ENCODE assay signal across 32 mouse cellular contexts in genomic region chr14:71642536-71642935, GRCm38 (mm10).
"Had no signal": no experiment of that assay in that cellular context is flagged by ENCODE, and none has a peak within 500 bp of the region (broad histone marks: within the 10 kb centered on the region; RNA-seq: fewer than 3 reads in every experiment).

No protein-coding gene starts in this region.

- ATAC-seq: liver, embryonic 12.5 days; liver, postnatal 0 days; lung, postnatal 0 days; midbrain, embryonic 13.5 days; midbrain, embryonic 15.5 days; midbrain, embryonic 16.5 days had no signal

- DNase-seq: left cerebral cortex, postnatal 4 days; liver; liver, embryonic 13.5 days; liver, postnatal 0 days; lung, adult 18-20 months; lung, adult 2 months; lung, embryonic 14.5 days; lung, postnatal 10 days; lung, postnatal 14 days; lung, postnatal 36 days; lung, postnatal 4 days; midbrain, embryonic 14.5 days had no signal

- H3K9me3 ChIP-seq: limb, embryonic 10.5 days; limb, embryonic 12.5 days; limb, embryonic 13.5 days; limb, embryonic 15.5 days; liver, embryonic 12.5 days; liver, embryonic 13.5 days; liver, embryonic 15.5 days; lung, embryonic 15.5 days; megakaryocyte, embryonic 14.5 days; midbrain, embryonic 10.5 days; midbrain, embryonic 12.5 days; midbrain, embryonic 13.5 days; midbrain, embryonic 15.5 days; neural tube, embryonic 12.5 days had no signal

- H3K27me3 ChIP-seq: limb, embryonic 12.5 days; limb, embryonic 13.5 days; limb, embryonic 15.5 days; liver, embryonic 12.5 days; liver, embryonic 13.5 days; liver, embryonic 15.5 days; lung, embryonic 15.5 days; megakaryocyte, embryonic 14.5 days; midbrain, embryonic 12.5 days; midbrain, embryonic 13.5 days; midbrain, embryonic 15.5 days; neural tube, embryonic 12.5 days had no signal

- H3K4me2 ChIP-seq: limb, embryonic 12.5 days; limb, embryonic 13.5 days; limb, embryonic 15.5 days; liver, embryonic 11.5 days; liver, embryonic 12.5 days; liver, embryonic 13.5 days; liver, embryonic 15.5 days; lung, embryonic 14.5 days; lung, embryonic 15.5 days; midbrain, embryonic 11.5 days; midbrain, embryonic 12.5 days; midbrain, embryonic 13.5 days; midbrain, embryonic 15.5 days; neural tube, embryonic 12.5 days had no signal

- H3K36me3 ChIP-seq: limb, embryonic 10.5 days; limb, embryonic 12.5 days; limb, embryonic 13.5 days; limb, embryonic 15.5 days; liver, embryonic 12.5 days; liver, embryonic 13.5 days; liver, embryonic 15.5 days; lung, embryonic 15.5 days; midbrain, embryonic 10.5 days; midbrain, embryonic 12.5 days; midbrain, embryonic 13.5 days; midbrain, embryonic 15.5 days; neural tube, embryonic 12.5 days had no signal

- H3K9ac ChIP-seq: limb, embryonic 12.5 days; limb, embryonic 13.5 days; limb, embryonic 15.5 days; liver, embryonic 12.5 days; liver, embryonic 13.5 days; liver, embryonic 14.5 days; liver, embryonic 15.5 days; liver, postnatal 0 days; lung, embryonic 14.5 days; lung, embryonic 15.5 days; midbrain, embryonic 12.5 days; midbrain, embryonic 13.5 days; midbrain, embryonic 15.5 days; neural tube, embryonic 12.5 days had no signal

- H3K4me1 ChIP-seq: limb, embryonic 10.5 days; limb, embryonic 12.5 days; limb, embryonic 13.5 days; limb, embryonic 15.5 days; liver, embryonic 12.5 days; liver, embryonic 13.5 days; liver, embryonic 15.5 days; lung, embryonic 15.5 days; megakaryocyte, embryonic 14.5 days; midbrain, embryonic 10.5 days; midbrain, embryonic 12.5 days; midbrain, embryonic 13.5 days; midbrain, embryonic 15.5 days; neural tube, embryonic 12.5 days had no signal

- H3K27ac ChIP-seq: limb, embryonic 10.5 days; limb, embryonic 12.5 days; limb, embryonic 13.5 days; limb, embryonic 15.5 days; liver, embryonic 12.5 days; liver, embryonic 13.5 days; liver, embryonic 14.5 days; liver, embryonic 15.5 days; lung, embryonic 15.5 days; macrophage; midbrain, embryonic 10.5 days; midbrain, embryonic 12.5 days; midbrain, embryonic 13.5 days; midbrain, embryonic 15.5 days; neural tube, embryonic 12.5 days had no signal

- H3K4me3 ChIP-seq: limb, embryonic 10.5 days; limb, embryonic 12.5 days; limb, embryonic 13.5 days; limb, embryonic 15.5 days; liver, embryonic 12.5 days; liver, embryonic 13.5 days; liver, embryonic 15.5 days; lung, embryonic 15.5 days; megakaryocyte, embryonic 14.5 days; midbrain, embryonic 10.5 days; midbrain, embryonic 12.5 days; midbrain, embryonic 13.5 days; midbrain, embryonic 15.5 days; myocyte; neural tube, embryonic 12.5 days had no signal
